Mouse (Mus musculus) CH12.LX (cell line): ENCODE data around the gene Prkce. TPM values are rescaled to one million over a fixed set of nuclear protein-coding genes. Genes with fewer than 3 reads are reported as not detected.

Experiments used
- DNase-seq: peaks from one replicate; pipeline ENCODE4 v3.0.0-alpha.2; 2013; ENCODE audit errors: extremely low read depth
- H3K27ac ChIP-seq: 2 replicates; pipeline ENCODE4 v1.5.1; 2012; ENCODE audit warnings: low read depth, mild to moderate bottlenecking, control low read depth, moderate library complexity; ENCODE audit not compliant: insufficient read depth
- H3K27me3 ChIP-seq: replicated peaks from 2 replicates; pipeline ENCODE3; 2012; ENCODE audit warnings: inconsistent platforms
- H3K36me3 ChIP-seq, 2 experiments: replicated peaks in 1 of 2; 2 replicates each; pipeline versions ENCODE3 to v1.6.1; 2012; ENCODE audit warnings: inconsistent platforms in 1 of 2, low read length in 1 of 2, mild to moderate bottlenecking in 1 of 2, mixed read lengths in 1 of 2, moderate library complexity in 1 of 2; ENCODE audit not compliant: control insufficient read depth in 1 of 2, insufficient read depth in 1 of 2
- H3K4me1 ChIP-seq, 2 experiments: 2 replicates each; pipeline ENCODE4 v1.6.1; 2012; ENCODE audit warnings: inconsistent platforms in 1 of 2, moderate library complexity in 1 of 2; ENCODE audit not compliant: insufficient read depth in 2 of 2, control insufficient read depth in 1 of 2
- H3K4me2 ChIP-seq: 2 replicates; pipeline ENCODE4 v1.6.1; 2012; ENCODE audit warnings: low read depth, mild to moderate bottlenecking, control low read depth; ENCODE audit not compliant: poor library complexity, insufficient read depth, severe bottlenecking
- H3K4me3 ChIP-seq, 3 experiments: fragments of 150-350 bp in 1 of 3; sonication (generic) in 1 of 3; replicated peaks in 1 of 3; 2 replicates each; pipeline versions ENCODE3 to v1.5.1; 2011 to 2012; ENCODE audit warnings: low read depth in 2 of 3, low read length in 2 of 3, mild to moderate bottlenecking in 2 of 3, moderate library complexity in 2 of 3, control low read depth in 1 of 3, improper control_type of control experiment in 1 of 3, inconsistent platforms in 1 of 3, mixed read lengths in 1 of 3; ENCODE audit not compliant: poor library complexity in 1 of 3
- H3K79me2 ChIP-seq: replicated peaks from 2 replicates; pipeline ENCODE4 v1.6.1; 2012; ENCODE audit warnings: mild to moderate bottlenecking, moderate library complexity; ENCODE audit not compliant: control insufficient read depth, poor library complexity, insufficient read depth, severe bottlenecking; ENCODE audit errors: extremely low read depth
- H3K9ac ChIP-seq: 2 replicates; pipeline ENCODE4 v1.6.1; 2012; ENCODE audit warnings: low read depth, mild to moderate bottlenecking, control low read depth, moderate library complexity; ENCODE audit not compliant: insufficient read depth
- H3K9me3 ChIP-seq: replicated peaks from 2 replicates; pipeline ENCODE3; 2012; ENCODE audit warnings: low read length, inconsistent platforms, mixed read lengths
- CHD2 ChIP-seq: IDR thresholded peaks from 2 replicates; pipeline ENCODE4 v1.6.1; 2011; ENCODE audit warnings: low read length, improper control_type of control experiment
- CTCF ChIP-seq, 2 experiments: IDR thresholded peaks in 1 of 2; conservative IDR thresholded peaks in 1 of 2; 2 replicates each; pipeline ENCODE4 v1.5.1; 2011 to 2012; ENCODE audit warnings: low read depth in 2 of 2, low read length in 2 of 2, improper control_type of control experiment in 1 of 2, inconsistent platforms in 1 of 2, mild to moderate bottlenecking in 1 of 2, moderate library complexity in 1 of 2
- E2F4 ChIP-seq: IDR thresholded peaks from 2 replicates; pipeline ENCODE4 v1.6.1; 2011; ENCODE audit warnings: low read depth, low read length, improper control_type of control experiment; ENCODE audit not compliant: insufficient replicate concordance
- ELF1 ChIP-seq: IDR thresholded peaks from 2 replicates; pipeline ENCODE4 v1.6.1; 2014; ENCODE audit warnings: low read depth, mild to moderate bottlenecking, inconsistent platforms, low read length, improper control_type of control experiment
- HCFC1 ChIP-seq: IDR thresholded peaks from 2 replicates; pipeline ENCODE4 v1.6.1; 2012; ENCODE audit warnings: low read depth, mild to moderate bottlenecking, inconsistent platforms, low read length, improper control_type of control experiment
- JUN ChIP-seq: IDR thresholded peaks from 2 replicates; pipeline ENCODE4 v1.6.1; 2011; ENCODE audit warnings: low read depth, mild to moderate bottlenecking, low read length, improper control_type of control experiment, moderate library complexity; ENCODE audit not compliant: insufficient read depth
- JUND ChIP-seq: conservative IDR thresholded peaks from 2 replicates; pipeline ENCODE4 v1.6.1; 2011; ENCODE audit warnings: low read depth, low read length, improper control_type of control experiment
- MAX ChIP-seq: IDR thresholded peaks from 2 replicates; pipeline ENCODE4 v1.6.1; 2011; ENCODE audit warnings: low read length, improper control_type of control experiment
- MAZ ChIP-seq: IDR thresholded peaks from 2 replicates; pipeline ENCODE4 v1.6.1; 2012; ENCODE audit warnings: low read depth, mild to moderate bottlenecking, inconsistent platforms, low read length, improper control_type of control experiment, moderate library complexity
- MEF2A ChIP-seq: IDR thresholded peaks from 2 replicates; pipeline ENCODE4 v1.6.1; 2014; ENCODE audit warnings: low read depth, mild to moderate bottlenecking, inconsistent platforms, low read length, improper control_type of control experiment, borderline replicate concordance
- PAX5 ChIP-seq: IDR thresholded peaks from 2 replicates; pipeline ENCODE4 v1.6.1; 2012; ENCODE audit warnings: low read length, inconsistent platforms, mixed read lengths
- POLR2A ChIP-seq: IDR thresholded peaks from 2 replicates; pipeline ENCODE4 v1.6.1; 2011; ENCODE audit warnings: low read depth, mild to moderate bottlenecking, improper control_type of control experiment, low read length
- POLR2AphosphoS2 ChIP-seq: IDR thresholded peaks from 2 replicates; pipeline ENCODE4 v1.6.1; 2011; ENCODE audit warnings: low read depth, low read length, improper control_type of control experiment
- SIN3A ChIP-seq: IDR thresholded peaks from 2 replicates; pipeline ENCODE4 v1.6.1; 2012; ENCODE audit warnings: low read length, improper control_type of control experiment, inconsistent platforms
- TCF12 ChIP-seq: IDR thresholded peaks from 2 replicates; pipeline ENCODE4 v1.6.1; 2014; ENCODE audit warnings: low read depth, mild to moderate bottlenecking, inconsistent platforms, low read length, improper control_type of control experiment
- UBTF ChIP-seq: IDR thresholded peaks from 2 replicates; pipeline ENCODE4 v1.6.1; 2012; ENCODE audit warnings: low read depth, mild to moderate bottlenecking, inconsistent platforms, low read length, improper control_type of control experiment, moderate library complexity
- ZKSCAN1 ChIP-seq: IDR thresholded peaks from 2 replicates; pipeline ENCODE4 v1.6.1; 2012; ENCODE audit warnings: low read depth, inconsistent platforms, low read length, improper control_type of control experiment, borderline replicate concordance
- ZNF384 ChIP-seq: IDR thresholded peaks from 2 replicates; pipeline ENCODE4 v1.6.1; 2012; ENCODE audit warnings: low read depth, low read length, improper control_type of control experiment, inconsistent platforms
- dilution Hi-C: fragments of 300-500 bp; cut with MboI; formaldehyde crosslinking; loops from 2 replicates; pipeline ENCODE4 v1.14.3; 2020; ENCODE audit warnings: low sequenced_read_pairs; ENCODE audit not compliant: extremely low pct_unique_long_range_greater_than_20kb, extremely low pct_ligation_motif_present
- in situ Hi-C: fragments of 300-500 bp; cut with MboI; formaldehyde crosslinking; loops from 3 replicates; pipeline ENCODE4 v1.14.3; 2019; ENCODE audit warnings: low sequenced_read_pairs, low pct_ligation_motif_present, low pct_unique_long_range_greater_than_20kb, mixed read lengths
- polyA plus RNA-seq: library from polyadenylated mRNA; unstranded; fragments of >175 nt; gene quantifications from 2 replicates; pipeline ENCODE4 v1.2.1, GENCODE M21; 2012; ENCODE audit warnings: low read depth; ENCODE audit not compliant: insufficient read length
- total RNA-seq, 2 experiments: library from RNA; depleted of rRNA; stranded (reverse); fragments of 300-350 nt in 1 of 2; fragments of >200 nt in 1 of 2; gene quantifications; 2 replicates each; pipeline ENCODE4 v1.2.3; 2012 to 2014

Gene Prkce
- total and polyA plus RNA-seq, 3 experiments = 4.1 to 13.2 (median 11.4) TPM

GRCm38 (mm10) chr17:86533549-86533851, 365.9 kb downstream of the Prkce start:
- H3K9me3 ChIP-seq = no peaks in the 10 kb centered on the region
- no peak for DNase-seq
- H3K9ac ChIP-seq = no peak overlapping the region
- no peak overlapping the region for H3K4me3 ChIP-seq
- peaks cover 0 to 45% of the 10 kb centered on the region in 2 experiments; a peak in 2 of 4 replicates for H3K4me1 ChIP-seq
- in situ Hi-C loops (no loop called here), dilution Hi-C loops (no loop called here)
- TF ChIP-seq SIN3A (no peak), ZNF384 (no peak), CTCF (conservative IDR thresholded peaks at IDR 0.05 in 1 of 2, IDR thresholded peaks at IDR 0.05 in 1 of 2; ENCODE audit: low read depth in 2 of 2, low read length in 2 of 2) (no peak), CHD2 (no peak), JUND (no peak), MEF2A (no peak), HCFC1 (no peak), UBTF (no peak), PAX5 (no peak)
- no peak overlapping the region for H3K27ac ChIP-seq
- no peaks in the 10 kb centered on the region for H3K27me3 ChIP-seq
- H3K79me2 ChIP-seq = no peaks in the 10 kb centered on the region
- H3K36me3 ChIP-seq = peaks cover 0 to 33% of the 10 kb centered on the region in 2 experiments
- H3K4me2 ChIP-seq = no peak overlapping the region

GRCm38 (mm10) chr17:86535096-86535495, 367.5 kb downstream of the Prkce start:
- Histone ChIP-seq H3K4me1 (peaks cover 0 to 38% of the 10 kb centered on the region in 2 experiments; a peak in 2 of 4 replicates), H3K4me2 (no peak overlapping the region), H3K27me3 (no peaks in the 10 kb centered on the region), H3K4me3 (no peak overlapping the region), H3K27ac (no peak overlapping the region), H3K9ac (no peak overlapping the region), H3K36me3 (peaks cover 2 to 36% of the 10 kb centered on the region in 2 experiments), H3K9me3 (no peaks in the 10 kb centered on the region), H3K79me2 (no peaks in the 10 kb centered on the region)
- no peak for DNase-seq
- dilution Hi-C loops = no loop called here
- TF ChIP-seq MAZ = no peak
- TF ChIP-seq MAX = no peak
- TF ChIP-seq POLR2A = no peak
- no peak for TF ChIP-seq POLR2AphosphoS2
- no peak for TF ChIP-seq TCF12
- TF ChIP-seq ZNF384 = no peak
- TF ChIP-seq ZKSCAN1 = no peak
- no peak for TF ChIP-seq MEF2A
- no peak for TF ChIP-seq CTCF (conservative IDR thresholded peaks at IDR 0.05 in 1 of 2, IDR thresholded peaks at IDR 0.05 in 1 of 2; ENCODE audit: low read depth in 2 of 2, low read length in 2 of 2)
- TF ChIP-seq ELF1 = no peak
- no peak for TF ChIP-seq JUN
- no peak for TF ChIP-seq E2F4
- in situ Hi-C loops = no loop called here
